Mouse (Mus musculus) embryo, embryonic 11 days (tissue): ENCODE measurements around the gene Cmip.

Experiments
- DNase-seq: peaks from one replicate; pipeline ENCODE4 v3.0.0-alpha.2; 2015

The Cmip gene

GRCm38 (mm10) chr8:117299204-117299603, 42.3 kb downstream of the Cmip start:
- DNase-seq = no peak

DNA sequence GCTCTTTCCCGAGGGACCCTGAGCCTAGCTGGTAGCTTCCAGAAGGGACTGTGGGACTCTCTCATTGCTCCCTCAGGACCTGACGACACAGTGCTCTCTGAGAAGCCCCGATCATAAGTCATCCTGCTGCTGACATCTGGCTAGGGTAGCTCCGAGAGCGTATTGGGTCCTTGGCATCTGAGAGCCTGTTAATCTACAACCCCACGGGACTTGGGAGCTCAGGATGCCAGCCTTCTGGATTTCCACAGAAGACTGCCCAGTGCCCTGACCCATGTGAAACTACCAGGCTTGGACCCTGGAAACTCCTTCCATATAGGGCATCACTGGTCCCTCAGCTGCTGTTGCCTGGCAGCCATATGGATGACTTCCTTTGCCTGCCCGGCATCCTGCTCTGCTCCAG, 43.3 kb downstream of the Cmip start:
- no peak for DNase-seq

GRCm38 (mm10) chr8:117301457-117302041, 44.7 kb downstream of the Cmip start:
- DNase-seq = no peak

GRCm38 (mm10) chr8:117302072-117302471, 45.2 kb downstream of the Cmip start:
- no peak for DNase-seq

GRCm38 (mm10) chr8:117303666-117304065, 46.8 kb downstream of the Cmip start:
- no peak for DNase-seq

GRCm38 (mm10) chr8:117305405-117305804, 48.5 kb downstream of the Cmip start:
- no peak for DNase-seq

DNA sequence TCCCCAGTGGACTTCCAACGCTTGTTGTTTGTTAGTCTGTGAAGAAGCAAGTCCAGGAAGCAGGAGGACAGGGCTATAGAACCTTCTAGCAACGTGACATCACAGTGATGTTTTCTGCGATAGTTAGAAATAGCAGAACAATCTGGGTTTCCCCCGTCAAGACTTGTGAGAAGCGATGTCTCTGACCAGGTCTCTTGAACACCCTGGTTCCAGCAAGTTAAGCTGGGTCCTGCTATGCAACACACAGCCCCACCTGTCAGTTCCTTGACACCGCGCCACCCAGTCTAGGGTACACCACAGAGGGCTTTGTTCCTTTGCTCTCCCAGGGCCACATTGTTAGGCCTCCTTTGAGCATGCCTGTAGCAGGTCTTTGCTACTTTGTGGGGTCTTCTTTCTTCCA, 49.9 kb downstream of the Cmip start:
- no peak for DNase-seq

DNA sequence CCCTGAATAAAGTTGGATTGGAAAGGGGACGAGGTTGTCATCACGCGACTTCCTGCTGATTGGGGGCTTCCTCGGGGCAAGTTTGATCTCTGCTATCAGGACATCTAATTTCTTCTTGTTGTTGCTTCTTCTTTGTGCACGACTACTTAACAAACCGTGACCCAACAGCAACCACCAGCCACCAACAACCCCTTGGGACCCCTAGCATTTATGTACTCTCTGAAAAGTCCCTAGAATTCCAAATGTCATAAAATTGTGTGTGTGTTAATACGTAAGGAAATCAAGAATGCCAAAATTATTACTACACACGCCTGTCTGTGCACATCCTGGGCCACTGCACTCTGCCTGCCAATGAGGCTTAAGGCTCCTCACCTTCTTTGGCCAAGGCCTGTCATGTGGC, 50.4 kb downstream of the Cmip start:
- DNase-seq = no peak

GRCm38 (mm10) chr8:117308303-117309095, 51.6 kb downstream of the Cmip start:
- no peak for DNase-seq

GRCm38 (mm10) chr8:117309653-117310274, 52.9 kb downstream of the Cmip start:
- no peak for DNase-seq

DNA sequence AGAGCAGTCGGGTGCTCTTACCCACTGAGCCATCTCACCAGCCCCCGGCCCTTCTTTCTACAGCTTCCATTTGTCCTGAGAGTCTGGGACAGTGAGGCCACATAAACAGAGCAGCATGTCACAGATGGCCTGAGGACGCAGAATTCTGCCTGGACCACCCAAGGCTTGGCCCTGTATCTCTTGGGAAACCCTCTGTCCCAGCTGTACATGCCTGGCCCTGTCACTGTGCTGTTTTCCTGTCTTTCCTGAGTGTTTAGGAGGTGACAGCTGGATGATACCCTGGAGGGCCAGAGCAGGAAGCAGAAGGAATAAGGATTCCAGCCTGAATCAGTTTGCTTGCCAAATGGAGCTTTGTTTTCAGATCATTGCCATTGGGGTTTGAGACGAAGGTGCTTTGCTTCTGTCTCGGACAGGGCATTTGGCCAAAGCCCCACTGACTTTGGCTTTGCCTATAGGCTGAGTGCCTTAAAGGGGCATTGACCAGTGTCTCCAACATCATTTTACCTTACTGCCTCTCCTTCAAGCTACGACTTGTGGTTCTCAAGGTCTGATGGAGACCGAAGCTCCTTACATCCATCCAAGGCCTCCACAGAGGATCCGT, 54.2 kb downstream of the Cmip start:
- DNase-seq = no peak

- DNase-seq = peak; percentile 62
Measured at GRCm38 (mm10) chr8:117314308-117314953, 57.6 kb downstream of the Cmip start.

GRCm38 (mm10) chr8:117315727-117316126, 58.9 kb downstream of the Cmip start:
- no peak for DNase-seq

- no peak for DNase-seq
Measured at GRCm38 (mm10) chr8:117317478-117317877, 60.6 kb downstream of the Cmip start.

GRCm38 (mm10) chr8:117318911-117319826, 62.3 kb downstream of the Cmip start:
- DNase-seq = no peak

- DNase-seq = no peak
Measured at GRCm38 (mm10) chr8:117320616-117321015, 63.8 kb downstream of the Cmip start.

GRCm38 (mm10) chr8:117321232-117321631, 64.4 kb downstream of the Cmip start:
- DNase-seq = no peak

GRCm38 (mm10) chr8:117322021-117322420, 65.2 kb downstream of the Cmip start:
- DNase-seq = no peak

DNA sequence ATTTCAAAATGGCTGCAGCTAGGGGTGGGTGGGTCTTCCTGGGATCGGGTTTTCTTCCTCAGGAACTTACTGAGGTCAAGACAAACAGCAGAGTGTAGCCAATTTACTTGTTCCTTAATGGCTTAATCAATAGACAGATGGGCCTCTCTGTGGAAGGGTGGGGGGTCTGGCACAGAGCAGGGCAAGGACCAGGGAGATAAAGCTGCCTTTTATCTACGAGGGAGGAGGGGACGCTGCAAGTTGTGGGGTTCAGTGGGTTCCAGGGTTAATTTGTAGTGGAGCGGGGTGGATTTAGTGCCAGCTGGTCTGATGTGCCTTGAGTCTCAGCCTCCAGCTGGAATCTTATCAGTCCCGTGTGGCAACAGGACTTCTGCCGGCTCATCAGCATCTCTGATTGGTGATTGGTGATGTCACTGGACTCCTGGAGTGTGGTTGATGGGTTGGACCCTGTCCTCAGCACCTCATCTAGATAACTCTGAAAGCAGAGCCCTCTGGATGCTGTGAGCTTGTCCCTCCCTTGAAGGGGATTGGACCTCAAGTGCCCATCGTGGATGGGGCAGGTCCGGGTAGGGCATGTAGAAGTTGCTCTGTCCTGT, 65.9 kb downstream of the Cmip start:
- DNase-seq = no peak

- DNase-seq = no peak
Measured at GRCm38 (mm10) chr8:117324821-117325220, 68.0 kb downstream of the Cmip start.

GRCm38 (mm10) chr8:117326735-117327134, 69.9 kb downstream of the Cmip start:
- no peak for DNase-seq

DNA sequence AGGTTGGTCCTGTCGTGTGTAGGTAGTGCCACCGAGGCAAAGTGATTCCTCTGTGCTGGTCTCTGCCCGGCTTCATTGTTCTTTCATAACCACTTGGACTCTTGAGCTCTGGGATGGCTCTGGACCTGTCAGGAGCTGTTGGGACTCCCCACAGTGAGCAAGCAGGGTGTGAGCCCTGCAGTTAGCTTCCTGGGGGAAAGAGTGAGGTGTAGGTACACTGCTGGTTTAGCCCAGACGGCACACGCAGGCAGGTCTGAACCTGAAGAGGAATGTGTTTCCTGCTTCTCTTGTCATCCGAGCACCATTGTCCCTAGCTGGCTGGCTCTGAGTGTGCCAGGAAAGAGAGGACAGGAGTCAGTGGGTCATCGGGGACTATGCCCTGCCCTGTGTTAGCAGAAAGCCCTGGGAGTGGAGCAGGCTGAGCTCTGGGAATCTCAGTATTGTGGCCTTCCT, 70.5 kb downstream of the Cmip start:
- no peak for DNase-seq
